Comparison of ENCODE assay signal across 10 mouse cellular contexts in the genomic region with DNA sequence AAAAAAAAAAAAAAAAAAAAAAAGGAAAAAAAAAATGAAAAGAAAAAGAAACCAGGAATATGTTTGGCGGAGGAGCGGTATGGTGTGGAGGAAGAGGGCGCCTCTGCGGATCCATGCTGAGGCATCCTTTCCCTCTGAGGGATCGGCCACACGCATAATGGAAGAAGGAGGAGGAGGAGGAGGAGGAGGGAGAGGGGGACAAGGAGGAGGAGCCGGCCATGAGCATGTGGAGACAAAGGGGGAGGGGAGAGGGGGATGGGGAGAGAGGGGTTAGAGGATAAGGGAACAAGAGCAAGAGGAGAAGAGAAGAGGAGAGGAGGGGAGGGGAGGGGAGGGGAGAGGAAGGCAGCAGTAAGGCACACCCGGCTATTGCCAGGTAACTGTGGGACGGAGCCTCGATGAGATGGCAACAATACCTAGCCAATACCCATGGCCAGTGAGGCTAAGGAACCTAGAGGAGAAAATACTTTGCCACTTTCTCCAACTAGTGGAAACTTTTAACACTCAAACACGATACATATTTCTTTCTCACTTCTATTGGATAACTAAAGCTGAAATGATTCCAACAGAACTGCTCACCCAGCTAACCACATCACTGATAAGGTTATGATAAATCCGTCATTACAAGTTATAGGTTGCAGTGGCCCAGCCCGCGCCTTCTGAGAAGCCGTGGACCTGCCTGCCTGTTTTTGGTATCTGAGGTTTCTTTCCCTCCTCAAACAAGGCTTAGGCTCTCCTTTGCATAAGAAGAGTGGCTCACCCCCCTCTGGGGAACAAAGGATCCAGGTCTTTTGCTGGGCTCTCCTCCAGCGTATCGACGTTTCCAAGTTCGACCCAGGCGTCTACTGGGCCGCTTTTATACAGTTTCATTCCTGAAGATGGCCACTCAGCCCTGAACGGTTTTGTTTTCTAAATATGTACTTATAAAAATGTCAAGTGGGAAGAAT. TPM values are rescaled to one million over a fixed set of nuclear protein-coding genes. Genes with fewer than 3 reads are reported as not detected.
DNase-seq lines count a peak whose midpoint lies in the region; ATAC-seq lines count a peak whose summit lies in the region.
"Had no signal": no experiment of that assay in that cellular context is flagged by ENCODE, and none has a peak within 500 bp of the region (broad histone marks: within the 10 kb centered on the region; RNA-seq: fewer than 3 reads in every experiment).

No protein-coding gene starts in this region.

- 0 out of 2 replicates have a peak, but pooled peaks cover 5% of the 10 kb centered on the region for H3K4me1 ChIP-seq in kidney, embryonic 16.5 days (ENCODE audit: insufficient read depth, low read length)
- peaks cover 14% of the 10 kb centered on the region for H3K4me1 ChIP-seq in hindbrain, embryonic 12.5 days
- H3K4me1 ChIP-seq in neural tube, embryonic 11.5 days (ENCODE audit: control insufficient read depth, insufficient read depth, low read length): no peaks in the 10 kb centered on the region

- DNase-seq in kidney, adult 18-20 months: no peak
- peak; percentile 57 for DNase-seq in embryo, embryonic 10.5 days (ENCODE audit: low spot score)
- DNase-seq in neural tube, embryonic 11.5 days (ENCODE audit: low spot score): peak; percentile 19
- DNase-seq in thymus, postnatal 25 days: no peak
- DNase-seq in left cerebral cortex, adult 9 months (ENCODE audit: low spot score in 2 of 2): no peak
- DNase-seq in frontal cortex, adult 2 months (ENCODE audit: extremely low spot score in 1 of 2, low spot score in 1 of 2): no peak
- DNase-seq: cerebellum, adult 11-12 months had no signal

- no peak overlapping the region for H3K4me3 ChIP-seq in kidney, embryonic 16.5 days (ENCODE audit: low read length)
- no peak overlapping the region for H3K4me3 ChIP-seq in hindbrain, embryonic 12.5 days
- no peak overlapping the region for H3K4me3 ChIP-seq in neural tube, embryonic 11.5 days (ENCODE audit: low read depth, low read length)

- H3K4me2 ChIP-seq in kidney, embryonic 16.5 days (replicated peaks; ENCODE audit: low read depth, low read length): peak overlapping the region; percentile 10; the same call in 1 of the 2 replicates
- H3K4me2 ChIP-seq in hindbrain, embryonic 12.5 days (replicated peaks): peak overlapping the region; percentile 36
- H3K4me2 ChIP-seq in neural tube, embryonic 11.5 days (ENCODE audit: low read depth): no peak overlapping the region

- no peak overlapping the region for H3K9ac ChIP-seq in kidney, embryonic 16.5 days (replicated peaks; ENCODE audit: low read length)
- H3K9ac ChIP-seq in hindbrain, embryonic 12.5 days: no peak overlapping the region
- H3K9ac ChIP-seq in neural tube, embryonic 11.5 days (ENCODE audit: low read length): no peak overlapping the region

- WGBS in kidney, embryonic 16.5 days: 31% methylated on average over 19 of the region's 22 CpGs
- 16% methylated on average over 20 of the region's 22 CpGs for WGBS in hindbrain, embryonic 12.5 days
- WGBS in neural tube, embryonic 11.5 days: 23% methylated on average over 20 of the region's 22 CpGs

- H3K27ac ChIP-seq in kidney, embryonic 16.5 days (ENCODE audit: low read length): no peak overlapping the region
- H3K27ac ChIP-seq in hindbrain, embryonic 12.5 days: no peak overlapping the region
- no peak overlapping the region for H3K27ac ChIP-seq in neural tube, embryonic 11.5 days (ENCODE audit: low read depth, low read length)

- H3K36me3 ChIP-seq in kidney, embryonic 16.5 days (ENCODE audit: insufficient read depth, low read length): no peaks in the 10 kb centered on the region
- H3K36me3 ChIP-seq in hindbrain, embryonic 12.5 days: no peaks in the 10 kb centered on the region
- no peaks in the 10 kb centered on the region for H3K36me3 ChIP-seq in neural tube, embryonic 11.5 days (ENCODE audit: control insufficient read depth, insufficient read depth, low read length)

- H3K27me3 ChIP-seq in kidney, embryonic 16.5 days (ENCODE audit: insufficient read depth, low read length): peaks cover 7% of the 10 kb centered on the region
- H3K27me3 ChIP-seq in hindbrain, embryonic 12.5 days: peaks cover 3% of the 10 kb centered on the region; the same call in 1 of the 2 replicates
- H3K27me3 ChIP-seq in neural tube, embryonic 11.5 days (ENCODE audit: control insufficient read depth, insufficient read depth, low read length): no peaks in the 10 kb centered on the region

- H3K9me3 ChIP-seq in kidney, embryonic 16.5 days (ENCODE audit: low read length): no peaks in the 10 kb centered on the region
- H3K9me3 ChIP-seq in hindbrain, embryonic 12.5 days (replicated peaks): no peaks in the 10 kb centered on the region
- H3K9me3 ChIP-seq in neural tube, embryonic 11.5 days (ENCODE audit: control insufficient read depth, low read length): no peaks in the 10 kb centered on the region

- ATAC-seq in kidney, embryonic 16.5 days (ENCODE audit: low FRiP score, low TSS enrichment): no peak
- ATAC-seq in hindbrain, embryonic 12.5 days (ENCODE audit: low FRiP score): peak; percentile 64; the same call in 1 of the 2 replicates
- no peak for ATAC-seq in neural tube, embryonic 11.5 days (ENCODE audit: insufficient read depth, low FRiP score, low TSS enrichment)
- ATAC-seq: Patski had no signal

RNA-seq across cellular contexts. Expression of a gene that starts 13.4 kb away (rescaled TPM):
- polyA plus RNA-seq in kidney, embryonic 16.5 days (2015; fragmentation: Nextera tagmentation; extraction: Ambion mirVana): 22.1 and 29.2 TPM in 2 replicates
- polyA plus RNA-seq in hindbrain, embryonic 12.5 days (2016; fragmentation: Nextera tagmentation; extraction: Ambion mirVana): 36.2 and 38.7 TPM in 2 replicates
- polyA plus RNA-seq in neural tube, embryonic 11.5 days (2014; fragmentation: Nextera tagmentation; extraction: Ambion mirVana): 30.5 and 37.0 TPM in 2 replicates
- polyA plus RNA-seq in frontal cortex, adult 2 months (2012; rRNA removed): 49.0 and 53.5 TPM in 2 replicates

Comparison
In these comparisons a context has a peak if more than half of its experiments do, and no peak if none do; other contexts are left out.
1. DNase-seq: peak in embryo, embryonic 10.5 days (single experiment) and neural tube, embryonic 11.5 days (single experiment); none in kidney, adult 18-20 months (single experiment), thymus, postnatal 25 days (single experiment), left cerebral cortex, adult 9 months (0 of 2) and frontal cortex, adult 2 months (0 of 2).